Mouse (Mus musculus) small intestine, adult 2 months (tissue): ENCODE measurements at regions not wholly inside any gene's neighbourhood (a gene's known extent, or its start where the extent isn't known, plus 50 kb on each side); places are given as distances from the start of the nearest gene placed in this dataset.
"Not testable (repeated sequence)": the region's sequence is repeated elsewhere in the genome, so short reads cannot be mapped to it uniquely, and the experiment has no call there.

Source experiments
- H3K27ac ChIP-seq: fragments of 200-500 bp; 2 replicates; pipeline ENCODE4 v1.5.1; 2012; ENCODE audit warnings: low read depth, low read length, control low read depth, inconsistent platforms; ENCODE audit not compliant: insufficient read depth
- H3K27me3 ChIP-seq: fragments of 200-500 bp; 2 replicates; pipeline ENCODE4 v1.6.1; 2012; ENCODE audit warnings: mild to moderate bottlenecking, moderate library complexity, low read length, inconsistent platforms; ENCODE audit not compliant: control insufficient read depth, insufficient read depth
- H3K36me3 ChIP-seq: fragments of 200-500 bp; 2 replicates; pipeline ENCODE4 v1.6.1; 2012; ENCODE audit warnings: mild to moderate bottlenecking, low read length, control low read depth, inconsistent platforms; ENCODE audit not compliant: control insufficient read depth, insufficient read depth
- H3K4me1 ChIP-seq: fragments of 200-500 bp; 2 replicates; pipeline ENCODE4 v1.6.1; 2012; ENCODE audit warnings: low read length, inconsistent platforms, mixed read lengths; ENCODE audit not compliant: control insufficient read depth, insufficient read depth, insufficient read length
- H3K4me3 ChIP-seq: fragments of 200-500 bp; 2 replicates; pipeline ENCODE4 v1.5.1; 2012; ENCODE audit warnings: low read depth, mild to moderate bottlenecking, control low read depth, inconsistent platforms, low read length, moderate library complexity
- CTCF ChIP-seq: fragments of 200-500 bp; IDR thresholded peaks from 2 replicates; pipeline ENCODE4 v1.5.1; 2012; ENCODE audit warnings: low read depth, mild to moderate bottlenecking, control low read depth, inconsistent platforms, low read length, moderate library complexity, mixed read lengths; ENCODE audit not compliant: insufficient replicate concordance, insufficient read length; ENCODE audit errors: extremely low read depth
- POLR2A ChIP-seq: fragments of 200-500 bp; IDR thresholded peaks from 2 replicates; pipeline ENCODE4 v1.6.1; 2012; ENCODE audit warnings: low read depth, mild to moderate bottlenecking, control low read depth, inconsistent platforms, low read length, moderate library complexity
- WGBS: fragments of 180-500 bp; shearing (Covaris S2); methylation state at CpG from one replicate; pipeline ENCODE4 v1.1.7; 2018; 5-methylcytosine and 5-hydroxymethylcytosine counted together

GRCm38 (mm10) chr5:40901742-40902141 lies 806.2 kb downstream of the Rab28 start:
- H3K36me3 ChIP-seq = no peaks in the 10 kb centered on the region
- H3K4me3 ChIP-seq = no peak overlapping the region
- no peaks in the 10 kb centered on the region for H3K27me3 ChIP-seq
- TF ChIP-seq POLR2A (no peak), CTCF (no peak)
- no peak overlapping the region for H3K27ac ChIP-seq
- 43% methylated on average over 1 of the region's 1 CpGs for WGBS
- no peaks in the 10 kb centered on the region for H3K4me1 ChIP-seq

DNA sequence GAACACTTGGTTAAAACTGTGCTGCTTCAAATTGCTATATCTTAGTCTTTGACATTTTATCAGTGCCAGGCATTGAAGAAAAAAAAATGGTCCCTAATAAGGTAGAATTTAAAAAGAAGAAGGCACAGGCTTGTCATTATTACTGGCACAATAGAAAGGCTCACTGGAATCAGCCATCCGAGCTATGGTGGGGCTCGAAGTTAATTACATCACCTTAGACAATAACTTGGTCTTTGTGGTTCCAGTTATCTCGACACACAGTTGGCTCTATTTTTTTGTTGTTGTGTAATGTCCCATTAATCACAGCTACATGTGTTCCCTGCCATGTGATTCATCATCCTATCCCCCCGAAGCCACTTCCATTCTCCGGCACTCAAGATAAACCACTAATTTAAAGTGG lies 825.1 kb downstream of the Rab28 start:
- H3K36me3 ChIP-seq = no peaks in the 10 kb centered on the region
- H3K27me3 ChIP-seq = no peaks in the 10 kb centered on the region
- no peaks in the 10 kb centered on the region for H3K4me1 ChIP-seq
- no peak overlapping the region for H3K27ac ChIP-seq
- no peak overlapping the region for H3K4me3 ChIP-seq
- TF ChIP-seq POLR2A (no peak), CTCF (no peak)
- WGBS = 65% methylated on average over 5 of the region's 5 CpGs

DNA sequence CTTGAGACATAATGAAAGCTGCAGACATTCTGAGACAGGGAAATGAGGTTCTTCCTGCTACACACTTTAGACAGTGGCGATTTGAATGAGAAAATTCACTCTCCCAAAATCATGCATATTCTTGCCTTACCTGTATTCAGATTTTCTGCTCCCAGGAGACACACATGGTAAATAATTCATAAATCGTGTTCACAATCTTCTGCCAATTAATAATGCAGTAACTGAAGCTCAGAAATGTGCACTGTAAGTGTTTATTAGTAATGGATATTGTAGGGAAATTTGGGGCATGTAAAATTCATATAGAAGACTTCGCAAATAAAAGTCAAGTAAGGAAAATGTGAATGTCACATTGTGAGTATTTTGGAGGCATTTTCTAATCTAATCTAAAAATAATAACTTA lies 830.2 kb downstream of the Rab28 start:
- WGBS = 66% methylated on average over 3 of the region's 3 CpGs
- no peak overlapping the region for H3K4me3 ChIP-seq

DNA sequence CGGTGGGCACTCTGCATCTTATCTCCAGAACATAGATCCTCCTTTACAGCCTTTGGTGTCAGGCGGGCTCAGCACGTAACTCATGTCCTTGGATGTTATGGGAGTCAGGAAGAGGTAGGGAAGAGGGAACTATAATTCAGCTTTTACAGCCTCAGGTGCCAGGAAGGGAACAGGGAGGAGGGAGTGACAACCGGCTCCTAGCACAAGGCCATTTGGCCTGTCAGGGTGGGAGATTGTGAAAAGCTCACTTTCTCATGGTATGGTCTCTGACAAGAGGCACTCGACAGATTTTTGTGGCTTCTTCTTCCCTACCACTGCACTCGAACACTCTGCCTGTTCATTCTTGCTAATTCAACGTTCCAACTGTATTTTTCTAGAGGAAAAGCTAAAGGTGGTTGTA lies 845.6 kb downstream of the Rab28 start:
- H3K4me3 ChIP-seq, H3K4me1 ChIP-seq, H3K36me3 ChIP-seq, H3K27ac ChIP-seq, H3K27me3 ChIP-seq: not testable (repeated sequence)
- 85% methylated on average over 7 of the region's 7 CpGs for WGBS

More for the DNA sequence above, 830.2 kb downstream of the Rab28 start:
- Histone ChIP-seq H3K36me3 (no peaks in the 10 kb centered on the region), H3K27ac (no peak overlapping the region), H3K27me3 (no peaks in the 10 kb centered on the region), H3K4me1 (no peaks in the 10 kb centered on the region)
- TF ChIP-seq CTCF (no peak), POLR2A (no peak)
